Mouse (Mus musculus) layer of hippocampus, postnatal 10 days (tissue): ENCODE data around the gene Rabgef1. TPM values are rescaled to one million over a fixed set of nuclear protein-coding genes. Genes with fewer than 3 reads are reported as not detected.
A peak's percentile ranks its signal among the peaks of the same experiment; 100 is the strongest.

ENCODE experiments used
- DNase-seq, 2 experiments: peaks; one replicate each; pipeline ENCODE4 v3.0.0; 2021; ENCODE audit warnings: low spot score in 2 of 2
- total RNA-seq, 2 experiments: library from RNA; stranded (reverse); gene quantifications; 2 replicates each; pipeline ENCODE4 v1.2.3; 2021

Rabgef1 gene
- total RNA-seq, 2 experiments from 2014 or later: 31.8 to 38.1 TPM

GRCm38 (mm10) chr5:130205441-130206023 lies 33.9 kb downstream of the Rabgef1 start:
- DNase-seq: no peak

- no peak for DNase-seq
These were observed 35.7 kb downstream of the Rabgef1 start for GRCm38 (mm10) chr5:130207299-130207698.

DNA sequence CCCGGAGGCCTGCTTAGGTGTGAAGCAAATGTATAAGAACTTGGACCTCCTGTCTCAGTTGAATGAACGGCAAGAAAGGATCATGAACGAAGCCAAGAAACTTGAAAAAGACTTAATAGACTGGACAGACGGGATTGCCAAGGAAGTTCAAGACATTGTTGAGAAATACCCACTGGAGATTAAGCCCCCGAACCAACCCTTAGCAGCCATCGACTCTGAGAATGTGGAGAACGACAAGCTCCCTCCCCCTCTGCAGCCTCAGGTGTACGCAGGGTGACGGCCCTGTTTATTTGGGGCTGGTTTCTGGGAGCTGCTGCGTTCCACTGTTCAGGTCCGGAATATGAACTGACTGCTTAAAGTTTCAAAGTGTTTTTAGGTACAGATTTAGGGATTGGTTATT lies 41.4 kb downstream of the Rabgef1 start:
- DNase-seq: no peak

- DNase-seq: no peak
These were observed 45.2 kb downstream of the Rabgef1 start, which contains the start of gene Tmem248 for GRCm38 (mm10) chr5:130216781-130217180. Gene Tmem248 (plus strand): TSS chr5:130217081.

DNA sequence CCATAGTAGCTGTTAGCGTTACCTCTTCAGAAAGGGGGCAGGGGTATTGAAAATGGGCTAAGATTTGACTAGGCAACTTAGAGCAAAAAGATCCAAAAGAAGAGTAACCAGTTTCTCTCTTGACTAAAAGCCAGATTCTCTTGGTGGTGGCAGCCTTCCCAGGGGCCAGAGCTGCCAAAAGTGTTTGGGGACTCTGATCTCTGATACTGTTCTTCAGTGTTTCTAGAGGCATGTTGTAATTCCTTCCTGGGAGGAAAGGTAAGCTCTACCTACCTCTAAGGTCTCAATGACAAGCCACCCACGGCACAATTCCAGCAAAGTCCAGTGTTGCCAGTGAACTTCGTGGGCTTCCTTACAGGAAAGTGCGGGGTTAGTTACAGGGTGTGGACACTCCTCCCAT lies 45.8 kb downstream of the Rabgef1 start:
- no peak for DNase-seq

DNA sequence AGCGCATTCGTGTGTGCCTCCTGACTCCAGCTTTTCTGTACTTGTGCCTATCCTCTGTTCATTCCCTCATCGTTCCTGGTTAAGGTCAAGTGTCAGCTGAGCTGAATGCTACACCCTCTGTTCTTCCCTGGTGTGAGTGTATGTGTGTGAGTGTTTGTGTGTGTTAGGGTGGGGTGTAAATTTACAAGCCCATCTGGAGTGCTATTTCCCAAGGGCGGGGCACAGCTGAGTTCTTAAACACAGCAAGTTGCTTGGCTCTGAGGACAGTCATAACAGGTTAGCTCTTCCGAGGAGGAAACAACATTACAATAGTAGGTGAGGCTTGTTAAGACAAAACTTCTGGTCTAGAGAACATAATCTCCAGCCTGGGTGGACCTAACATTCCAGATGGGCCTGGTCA lies 46.7 kb downstream of the Rabgef1 start:
- DNase-seq: no peak

- DNase-seq: no peak
These were observed 49.7 kb downstream of the Rabgef1 start for GRCm38 (mm10) chr5:130221316-130221715.

DNA sequence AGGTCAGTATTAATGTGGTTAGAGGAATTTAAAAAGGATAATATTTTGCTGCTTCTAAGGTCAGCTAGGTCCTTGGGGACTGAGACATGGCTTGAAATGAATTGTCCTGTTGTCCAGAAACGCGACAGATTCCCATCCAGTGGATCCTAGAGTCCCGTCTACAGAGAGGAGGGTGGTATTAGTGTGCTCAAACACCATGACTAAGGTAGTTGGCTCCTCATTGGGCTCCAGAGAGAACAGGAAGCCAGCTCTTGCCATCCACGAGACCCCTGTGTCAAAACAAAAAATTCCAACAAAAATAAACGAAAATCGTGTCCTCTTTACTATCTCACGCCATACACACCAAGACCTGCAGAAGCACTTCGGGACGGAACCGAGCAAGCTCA lies 50.2 kb downstream of the Rabgef1 start:
- no peak for DNase-seq

GRCm38 (mm10) chr5:130222146-130223004 lies 50.8 kb downstream of the Rabgef1 start:
- DNase-seq: peak; percentile 96 to 98

DNA sequence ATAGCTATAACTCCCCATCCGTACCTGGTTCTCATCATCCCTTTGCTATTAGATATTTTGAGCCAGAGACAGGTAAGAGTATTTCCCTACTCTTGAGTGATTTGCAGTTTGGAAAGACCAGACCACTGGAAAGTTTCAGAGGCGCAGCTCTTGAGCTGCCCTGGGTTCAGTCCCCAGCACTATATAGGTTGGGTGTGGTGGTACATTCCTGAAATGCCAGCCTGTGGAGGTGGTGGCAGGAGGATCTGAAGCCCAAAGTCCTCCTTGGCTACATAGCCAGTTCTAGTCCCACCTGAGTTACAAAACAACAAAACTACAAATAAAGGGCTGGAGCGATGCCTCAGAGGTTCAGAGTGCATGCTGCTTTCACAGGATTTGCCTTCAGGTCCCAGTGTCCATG lies 55.2 kb downstream of the Rabgef1 start:
- DNase-seq: no peak

DNA sequence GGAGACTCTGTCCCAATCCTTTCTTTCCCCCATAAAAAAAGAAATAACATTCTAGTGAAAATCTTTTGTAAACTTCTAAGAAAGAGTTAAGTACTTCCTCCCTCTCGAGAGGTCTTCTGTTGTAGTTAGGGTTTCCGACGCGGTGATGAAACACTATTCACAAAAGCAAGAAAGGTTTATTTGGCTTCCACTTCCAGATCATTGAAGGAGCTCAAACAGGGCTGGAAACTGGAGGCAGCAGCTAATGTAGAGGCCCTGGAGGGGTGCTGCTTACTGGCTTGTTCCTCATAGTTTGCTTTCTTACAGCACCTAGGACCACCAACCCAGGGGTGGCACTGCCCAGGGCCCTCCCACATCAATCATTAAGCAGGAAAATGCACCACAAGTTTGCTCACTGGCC lies 56.5 kb downstream of the Rabgef1 start:
- no peak for DNase-seq

GRCm38 (mm10) chr5:130236302-130236701 lies 64.7 kb downstream of the Rabgef1 start:
- DNase-seq: no peak

GRCm38 (mm10) chr5:130239236-130239635 lies 67.6 kb downstream of the Rabgef1 start:
- no peak for DNase-seq

DNA sequence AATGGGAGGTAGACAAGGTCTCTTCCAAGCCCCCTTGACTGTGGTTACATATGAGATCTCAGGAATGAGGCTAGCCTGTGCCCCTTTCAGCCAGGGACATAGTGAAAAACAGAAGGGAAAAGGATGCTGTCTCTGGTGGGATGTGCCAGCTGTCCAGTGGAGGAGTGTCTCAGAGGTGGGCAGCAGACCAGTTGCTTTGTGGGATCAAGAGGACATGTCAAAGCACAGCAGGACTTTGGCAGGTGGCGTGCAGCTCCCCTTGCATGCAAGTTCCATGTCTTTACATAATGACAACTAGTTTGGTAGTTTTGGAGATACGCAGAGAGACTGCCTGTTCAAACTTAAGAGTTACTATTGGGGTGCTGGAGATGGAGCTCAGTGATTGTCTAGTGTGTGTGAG lies 68.3 kb downstream of the Rabgef1 start:
- no peak for DNase-seq

DNA sequence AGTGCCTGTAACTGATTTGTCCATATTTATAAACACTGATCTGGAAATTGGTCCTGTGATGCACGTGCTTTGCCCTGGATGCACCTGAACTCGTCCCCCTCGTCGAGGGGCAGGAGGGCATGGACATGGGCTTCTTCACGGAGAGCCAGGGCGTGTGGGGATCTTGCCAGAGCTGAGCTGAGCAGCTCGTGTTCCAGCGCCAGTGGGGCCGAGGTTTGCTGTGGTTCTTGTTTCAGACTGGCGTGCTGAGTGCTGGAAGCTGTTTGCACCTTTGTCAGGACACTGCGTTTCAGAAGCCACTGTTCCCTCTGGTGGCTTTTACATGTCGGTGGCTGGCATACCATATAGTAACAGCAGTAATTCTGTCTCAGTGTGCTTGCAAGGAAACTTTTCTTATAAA lies 69.8 kb downstream of the Rabgef1 start:
- DNase-seq: no peak

DNA sequence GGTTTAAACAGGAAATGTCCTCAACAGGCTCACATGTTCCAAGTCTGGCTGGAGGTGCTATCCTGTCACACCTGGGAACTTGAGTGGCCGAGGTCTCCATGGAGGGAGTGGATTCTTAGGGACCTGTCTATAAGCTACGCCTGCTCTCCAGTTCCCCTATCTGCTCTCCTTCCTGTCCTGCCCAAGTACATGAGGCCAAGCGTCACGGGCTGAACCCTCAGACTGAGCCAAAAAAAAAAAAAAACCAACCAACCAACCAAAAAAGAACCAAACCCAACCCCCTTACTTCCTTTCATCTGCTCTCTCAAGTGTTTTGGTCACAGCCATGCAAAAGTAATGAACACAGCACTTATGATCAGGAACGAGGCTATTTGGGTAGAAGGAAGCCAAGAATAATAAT lies 76.2 kb downstream of the Rabgef1 start:
- DNase-seq: no peak

- DNase-seq: no peak
These were observed 82.8 kb downstream of the Rabgef1 start for GRCm38 (mm10) chr5:130254164-130255016.

DNA sequence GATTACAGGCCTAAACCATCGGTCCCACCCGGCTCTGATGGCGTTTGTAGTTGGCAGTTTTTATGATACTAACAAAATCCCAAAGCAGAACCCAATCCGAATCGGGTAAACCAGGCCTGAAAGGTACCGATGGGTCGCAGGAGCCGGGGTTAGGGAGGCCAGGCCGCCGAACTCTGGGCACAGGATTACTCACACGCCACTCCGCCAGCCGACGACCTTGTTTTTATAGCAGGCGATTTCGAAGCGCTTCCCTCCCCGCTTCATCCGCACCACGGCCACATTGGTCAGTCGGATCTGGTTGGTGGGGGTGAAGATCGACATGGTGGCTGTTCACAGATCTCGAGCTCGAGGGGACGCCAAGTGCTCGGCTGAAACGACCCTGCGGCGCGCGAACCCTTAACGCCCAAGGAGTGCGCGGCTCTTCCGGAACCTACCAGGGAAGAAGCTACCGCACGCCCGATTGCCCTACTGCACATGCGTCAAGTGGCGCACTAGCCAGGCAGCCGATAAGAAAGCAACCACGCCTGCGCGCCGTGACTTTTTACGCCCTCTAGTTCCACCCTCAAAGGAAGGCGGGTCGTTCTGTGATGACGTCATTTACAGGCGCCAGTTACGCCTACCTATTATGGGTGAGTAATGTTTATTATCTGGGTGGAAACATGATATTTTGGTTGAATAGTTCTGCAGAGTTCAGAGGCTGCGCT lies 83.6 kb downstream of the Rabgef1 start, which contains the start of the genes Sbds and Tyw1:
TSS of gene Sbds (minus strand) at position 514 of the 704 bp plus-strand sequence.
TSS of gene Tyw1 (plus strand) at position 603 of the 704 bp plus-strand sequence.
- DNase-seq: peak; percentile 95 to 97

GRCm38 (mm10) chr5:130255799-130256525 lies 84.4 kb downstream of the Rabgef1 start:
- DNase-seq: peak in 1 of 2 experiments; percentile 23

DNA sequence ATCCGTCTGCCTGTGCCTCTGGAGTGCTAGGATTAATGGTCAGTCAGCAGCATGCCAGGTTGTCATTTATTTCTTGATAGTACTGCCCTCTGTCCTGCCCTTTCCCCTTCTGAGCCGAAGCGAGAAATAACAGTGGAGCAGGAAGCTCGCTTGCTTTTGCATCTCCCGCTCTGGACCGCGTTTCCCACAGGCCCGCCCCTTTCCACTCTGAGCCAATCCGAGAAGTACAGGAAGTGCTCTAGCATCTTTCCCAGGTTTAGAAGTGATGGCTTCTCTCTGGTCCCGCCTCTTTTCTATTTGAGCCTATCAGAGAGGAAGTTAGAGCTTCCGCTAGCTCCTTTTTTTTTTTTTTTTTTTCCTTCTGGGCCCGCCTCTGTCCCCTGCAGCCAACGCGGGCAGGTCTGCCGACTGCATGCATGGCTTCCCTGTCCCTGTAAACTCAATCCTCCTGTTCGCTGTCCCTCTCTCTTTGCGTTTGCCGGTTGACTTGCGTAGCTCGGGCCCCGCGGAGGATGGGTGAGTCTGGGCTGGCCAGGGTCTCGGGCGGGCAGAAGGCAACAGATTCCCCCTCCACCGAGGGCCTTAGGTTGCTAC lies 85.2 kb downstream of the Rabgef1 start:
- DNase-seq: peak; percentile 89 to 90
